Mouse (Mus musculus) myocyte (in vitro differentiated cells): ENCODE results near the gene Bet1l.

Source experiments
- POLR2A ChIP-seq: IDR thresholded peaks from one replicate; pipeline ENCODE4 v1.6.1; 2011; ENCODE audit warnings: low read depth, mild to moderate bottlenecking, control low read depth, moderate library complexity; ENCODE audit not compliant: insufficient read length
- POLR2AphosphoS2 ChIP-seq: IDR thresholded peaks from one replicate; pipeline ENCODE4 v1.6.1; 2011; ENCODE audit warnings: low read depth, control low read depth; ENCODE audit not compliant: insufficient read length
- TCF3 ChIP-seq: IDR thresholded peaks from one replicate; pipeline ENCODE4 v1.6.1; 2011; ENCODE audit warnings: low read depth, control low read depth; ENCODE audit not compliant: insufficient read length

GRCm38 (mm10) chr7:140846676-140847075 lies 10.7 kb downstream of the Bet1l start:
- TF ChIP-seq POLR2A (no peak), POLR2AphosphoS2 (no peak), TCF3 (no peak)
